Mouse (Mus musculus) B cell, adult 2 months (primary cell): ENCODE results near the gene Pygo1.

ENCODE experiments used
- DNase-seq, 2 experiments: peaks; one replicate each; pipeline ENCODE4 v3.0.0; 2022

The Pygo1 gene

GRCm38 (mm10) chr9:72996167-72996566 lies 70.7 kb downstream of the Pygo1 start:
- DNase-seq: no peak

- DNase-seq: no peak
Observed at GRCm38 (mm10) chr9:72996806-72997205, 71.4 kb downstream of the Pygo1 start.

DNA sequence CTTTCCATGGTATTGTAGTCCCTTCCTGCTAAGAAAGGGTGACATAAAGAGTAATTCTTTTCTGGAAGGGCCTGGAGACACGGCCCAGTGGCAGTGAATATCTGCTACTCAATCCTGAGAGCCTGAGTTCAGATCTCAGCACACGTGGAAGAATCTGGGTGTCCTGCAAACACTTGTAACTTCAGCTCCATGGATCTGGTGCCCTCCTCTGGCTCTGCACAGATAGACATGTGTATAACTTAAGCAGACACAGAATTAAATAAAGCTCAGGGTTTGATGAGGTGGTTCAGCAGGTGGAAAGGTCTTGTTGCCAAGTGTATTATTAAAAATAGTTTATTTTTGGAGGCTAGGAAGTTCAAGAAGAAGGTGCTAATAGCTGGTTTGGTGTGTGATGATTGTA lies 75.0 kb downstream of the Pygo1 start:
- DNase-seq: no peak

- DNase-seq: no peak
Observed at GRCm38 (mm10) chr9:73001314-73002011, 76.0 kb downstream of the Pygo1 start.
